Mouse (Mus musculus) neural tube, embryonic 14.5 days (tissue): ENCODE measurements around the gene B3galt1. TPM values are rescaled to one million over a fixed set of nuclear protein-coding genes. Genes with fewer than 3 reads are reported as not detected.

ENCODE experiments used
- ATAC-seq: fragments of 200-750 bp; cut with Nextera tagmentation; 2 replicates; pipeline ENCODE4 v1.8.0; 2017; ENCODE audit warnings: low read depth, mild to moderate bottlenecking, moderate TSS enrichment, moderate library complexity
- H3K27ac ChIP-seq: fragments of 300-500 bp; sonication (generic); 2 replicates; pipeline ENCODE4 v1.5.1; 2014; ENCODE audit warnings: low read depth, mild to moderate bottlenecking, control low read depth, low read length, moderate library complexity, mixed read lengths
- H3K27me3 ChIP-seq: fragments of 300-500 bp; sonication (generic); 2 replicates; pipeline ENCODE4 v1.6.1; 2014; ENCODE audit warnings: low read length; ENCODE audit not compliant: control insufficient read depth, insufficient read depth
- H3K36me3 ChIP-seq: fragments of 300-500 bp; sonication (generic); 2 replicates; pipeline ENCODE4 v1.6.1; 2014; ENCODE audit warnings: low read length, mixed read lengths; ENCODE audit not compliant: control insufficient read depth, insufficient read depth
- H3K4me1 ChIP-seq: fragments of 300-500 bp; sonication (generic); 2 replicates; pipeline ENCODE4 v1.6.1; 2014; ENCODE audit warnings: low read length; ENCODE audit not compliant: control insufficient read depth, insufficient read depth
- H3K4me2 ChIP-seq: fragments of 300-500 bp; sonication (generic); 2 replicates; pipeline ENCODE4 v1.6.1; 2014; ENCODE audit warnings: mild to moderate bottlenecking, low read depth, low read length, control low read depth
- H3K4me3 ChIP-seq: fragments of 300-500 bp; sonication (generic); 2 replicates; pipeline ENCODE4 v1.5.1; 2014; ENCODE audit warnings: low read depth, low read length, control low read depth, mixed read lengths
- H3K9ac ChIP-seq: fragments of 300-500 bp; sonication (generic); replicated peaks from 2 replicates; pipeline ENCODE4 v1.6.1; 2014; ENCODE audit warnings: low read depth, mild to moderate bottlenecking, control low read depth, low read length, mixed read lengths
- H3K9me3 ChIP-seq: fragments of 300-500 bp; sonication (generic); 2 replicates; pipeline ENCODE4 v1.6.1; 2016; ENCODE audit warnings: low read length; ENCODE audit not compliant: control insufficient read depth
- WGBS: fragments of 180-500 bp; shearing (Covaris S2); extraction: QIAGEN DNeasy Blood & Tissue Kit; methylation state at CpG from one replicate; pipeline ENCODE4 v1.1.7; 2014; 5-methylcytosine and 5-hydroxymethylcytosine counted together
- polyA plus RNA-seq: library from polyadenylated mRNA; unstranded; fragments of >200 nt; fragmentation: Nextera tagmentation; extraction: Ambion mirVana; gene quantifications from 2 replicates; pipeline ENCODE4 v1.2.1, GENCODE M21; 2014

Gene B3galt1
- polyA plus RNA-seq, 1 experiment from 2014 or later: 82.4 TPM

DNA sequence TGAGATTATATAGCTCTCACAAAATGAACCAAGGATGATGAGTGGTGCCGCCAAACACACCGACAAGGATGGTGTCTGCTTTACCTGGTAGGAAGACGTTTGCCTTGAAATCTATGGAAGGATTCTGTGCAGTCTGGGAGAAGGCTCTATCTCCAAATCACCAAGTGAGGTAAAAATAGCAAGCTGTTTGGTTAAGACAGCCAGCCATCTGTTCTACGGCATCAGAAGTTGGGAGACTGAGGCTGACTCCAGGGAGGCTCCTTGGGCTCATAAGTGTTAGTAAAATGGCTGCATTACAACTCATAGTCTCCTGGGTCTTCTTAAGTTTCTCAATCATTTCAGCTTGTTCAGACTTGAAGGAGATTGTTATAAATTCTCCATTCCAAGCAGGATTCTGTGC is 91.7 kb downstream of the B3galt1 start:
- H3K27me3 ChIP-seq: no peaks in the 10 kb centered on the region
- H3K4me1 ChIP-seq: no peaks in the 10 kb centered on the region
- 76% methylated on average over 4 of the region's 4 CpGs for WGBS
- H3K36me3 ChIP-seq: no peaks in the 10 kb centered on the region
- H3K9ac ChIP-seq: no peak overlapping the region
- no peak for ATAC-seq
- H3K4me2 ChIP-seq: no peak overlapping the region
- H3K27ac ChIP-seq: no peak overlapping the region
- H3K4me3 ChIP-seq: no peak overlapping the region
- H3K9me3 ChIP-seq: no peaks in the 10 kb centered on the region

DNA sequence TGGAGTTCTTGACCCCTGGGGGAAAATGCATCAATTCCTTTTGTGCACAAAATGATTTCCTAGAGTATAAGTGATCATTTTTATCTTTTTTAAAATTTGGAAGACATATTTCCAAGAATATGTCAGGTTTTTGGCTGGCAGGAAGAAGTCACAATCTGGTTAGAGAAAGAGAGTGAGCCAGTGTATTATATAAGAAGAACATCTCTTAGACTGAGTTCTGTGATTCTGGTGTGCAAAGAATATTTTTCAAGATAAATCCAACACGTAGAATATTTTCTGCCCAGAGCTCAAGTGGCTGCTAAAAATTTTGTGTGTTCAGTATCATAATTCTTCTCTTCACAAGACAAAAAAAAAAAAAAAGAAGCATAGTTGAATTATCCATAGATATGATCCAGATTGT is 92.4 kb downstream of the B3galt1 start:
- Histone ChIP-seq H3K9ac (no peak overlapping the region), H3K4me2 (no peak overlapping the region), H3K4me1 (no peaks in the 10 kb centered on the region), H3K36me3 (no peaks in the 10 kb centered on the region), H3K27me3 (no peaks in the 10 kb centered on the region), H3K27ac (no peak overlapping the region), H3K4me3 (no peak overlapping the region), H3K9me3 (no peaks in the 10 kb centered on the region)
- no peak for ATAC-seq
- WGBS: 95% methylated on average over 1 of the region's 1 CpGs

- ATAC-seq: no peak
- H3K9ac ChIP-seq: no peak overlapping the region
- no peaks in the 10 kb centered on the region for H3K4me1 ChIP-seq
- H3K27ac ChIP-seq: no peak overlapping the region
- no peak overlapping the region for H3K4me2 ChIP-seq
- H3K4me3 ChIP-seq: no peak overlapping the region
- H3K9me3 ChIP-seq: no peaks in the 10 kb centered on the region
- WGBS: 90% methylated on average over 2 of the region's 2 CpGs
- no peaks in the 10 kb centered on the region for H3K27me3 ChIP-seq
- no peaks in the 10 kb centered on the region for H3K36me3 ChIP-seq
These were observed 106.0 kb downstream of the B3galt1 start for GRCm38 (mm10) chr2:67671721-67672120.

DNA sequence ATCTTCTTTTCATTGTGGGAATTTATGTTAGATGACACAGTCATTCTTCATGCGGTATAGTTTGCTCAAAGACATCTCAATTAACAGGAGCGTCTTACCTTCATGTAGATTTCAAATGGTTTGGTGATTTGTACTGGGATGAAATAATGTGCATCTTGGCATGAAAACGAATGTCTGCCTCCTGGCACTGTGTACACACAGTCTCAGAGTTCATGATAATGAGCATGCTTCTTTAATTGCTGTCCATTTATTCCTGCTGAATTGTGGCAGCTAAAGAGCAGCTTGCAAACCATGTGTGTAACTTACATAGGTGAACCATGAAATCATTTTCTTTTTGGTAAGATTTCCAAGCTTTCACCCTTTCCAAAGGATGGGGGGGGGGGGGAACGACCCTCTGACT is 112.0 kb downstream of the B3galt1 start:
- no peak overlapping the region for H3K27ac ChIP-seq
- no peaks in the 10 kb centered on the region for H3K36me3 ChIP-seq
- 42% methylated on average over 4 of the region's 4 CpGs for WGBS
- no peak overlapping the region for H3K4me3 ChIP-seq
- H3K9me3 ChIP-seq: no peaks in the 10 kb centered on the region
- H3K4me2 ChIP-seq: no peak overlapping the region
- no peak overlapping the region for H3K9ac ChIP-seq
- no peaks in the 10 kb centered on the region for H3K4me1 ChIP-seq
- ATAC-seq: no peak
- no peaks in the 10 kb centered on the region for H3K27me3 ChIP-seq

DNA sequence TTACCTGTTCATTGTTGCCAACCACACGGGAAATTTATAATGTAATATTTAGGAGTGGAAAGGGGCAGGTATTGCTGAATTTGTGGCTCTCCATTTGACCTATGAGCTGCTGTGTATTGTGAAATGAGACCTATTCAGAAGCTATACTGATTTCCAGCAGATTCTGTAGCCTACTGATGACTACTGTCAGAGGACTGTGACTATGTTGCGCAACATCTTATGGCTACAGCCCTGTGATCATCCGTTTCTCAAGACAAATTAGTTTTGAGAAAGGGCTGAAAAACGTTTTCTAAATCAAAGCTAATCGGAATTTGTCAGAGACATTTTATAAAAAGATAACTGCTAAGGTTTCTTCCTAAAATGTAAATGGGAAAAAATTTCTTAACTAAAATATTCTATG is 158.6 kb downstream of the B3galt1 start:
- H3K4me3 ChIP-seq: no peak overlapping the region
- H3K36me3 ChIP-seq: no peaks in the 10 kb centered on the region
- no peak overlapping the region for H3K27ac ChIP-seq
- H3K9ac ChIP-seq: no peak overlapping the region
- H3K4me2 ChIP-seq: no peak overlapping the region
- ATAC-seq: no peak
- no peaks in the 10 kb centered on the region for H3K9me3 ChIP-seq
- H3K27me3 ChIP-seq: no peaks in the 10 kb centered on the region
- no peaks in the 10 kb centered on the region for H3K4me1 ChIP-seq
- WGBS: 87% methylated on average over 5 of the region's 5 CpGs

DNA sequence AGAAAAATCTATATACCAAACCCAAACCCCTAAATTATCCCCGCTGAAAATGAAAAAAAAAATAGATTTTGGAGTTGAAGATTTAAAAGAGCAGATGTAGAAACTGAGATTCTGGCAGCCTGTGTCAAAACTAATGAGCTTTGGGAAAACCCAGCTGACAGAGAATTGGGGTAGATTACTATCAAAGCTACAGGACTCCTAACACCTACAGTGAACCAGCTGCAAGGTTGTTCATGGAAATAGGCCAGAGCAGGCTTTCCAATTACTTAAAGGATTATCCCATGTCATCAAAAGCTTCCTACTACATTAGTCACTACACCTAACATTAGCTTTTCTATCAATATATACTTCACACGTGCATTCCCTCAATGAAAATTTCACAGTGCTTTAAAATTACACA is 165.1 kb downstream of the B3galt1 start:
- Histone ChIP-seq H3K4me1 (no peaks in the 10 kb centered on the region), H3K4me3 (no peak overlapping the region), H3K4me2 (no peak overlapping the region), H3K27ac (no peak overlapping the region), H3K9me3 (no peaks in the 10 kb centered on the region), H3K9ac (no peak overlapping the region), H3K36me3 (no peaks in the 10 kb centered on the region), H3K27me3 (no peaks in the 10 kb centered on the region)
- WGBS: 65% methylated on average over 2 of the region's 2 CpGs
- ATAC-seq: no peak

GRCm38 (mm10) chr2:67751585-67751984 is 185.9 kb downstream of the B3galt1 start:
- Histone ChIP-seq H3K36me3 (no peaks in the 10 kb centered on the region), H3K4me3 (no peak overlapping the region), H3K27ac (no peak overlapping the region), H3K9me3 (no peaks in the 10 kb centered on the region), H3K9ac (no peak overlapping the region), H3K27me3 (no peaks in the 10 kb centered on the region), H3K4me2 (no peak overlapping the region), H3K4me1 (no peaks in the 10 kb centered on the region)
- 68% methylated on average over 3 of the region's 3 CpGs for WGBS
- no peak for ATAC-seq

GRCm38 (mm10) chr2:67756507-67756906 is 190.8 kb downstream of the B3galt1 start:
- no peaks in the 10 kb centered on the region for H3K4me1 ChIP-seq
- no peaks in the 10 kb centered on the region for H3K27me3 ChIP-seq
- no peak overlapping the region for H3K9ac ChIP-seq
- no peak overlapping the region for H3K27ac ChIP-seq
- H3K9me3 ChIP-seq: no peaks in the 10 kb centered on the region
- no peak for ATAC-seq
- WGBS: 54% methylated on average over 6 of the region's 6 CpGs
- no peak overlapping the region for H3K4me2 ChIP-seq
- no peaks in the 10 kb centered on the region for H3K36me3 ChIP-seq
- no peak overlapping the region for H3K4me3 ChIP-seq

DNA sequence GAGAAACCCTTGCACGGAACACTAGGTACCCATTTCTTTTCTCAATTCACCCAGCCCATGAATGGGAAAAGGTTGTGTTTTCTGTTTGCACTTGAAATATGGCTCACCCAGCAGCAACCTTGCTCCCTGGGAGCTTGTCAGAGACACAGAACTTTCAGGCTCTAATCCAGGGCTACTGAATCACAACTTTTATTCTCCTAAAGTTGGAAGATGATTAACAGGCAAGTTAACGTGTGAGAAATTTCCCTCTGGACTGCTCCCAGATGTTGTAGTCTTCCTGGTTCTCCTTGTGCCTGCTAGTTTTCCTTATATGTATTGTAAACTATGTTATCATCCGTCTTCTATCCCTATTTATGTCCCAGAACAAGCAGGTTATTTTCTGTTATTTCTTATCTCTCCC is 221.9 kb downstream of the B3galt1 start:
- WGBS: 85% methylated on average over 3 of the region's 3 CpGs
- no peak for ATAC-seq
- no peaks in the 10 kb centered on the region for H3K9me3 ChIP-seq

GRCm38 (mm10) chr2:67797561-67797960 is 231.9 kb downstream of the B3galt1 start:
- WGBS: 89% methylated on average over 4 of the region's 4 CpGs
- H3K27ac ChIP-seq: no peak overlapping the region
- H3K4me3 ChIP-seq: no peak overlapping the region
- H3K27me3 ChIP-seq: no peaks in the 10 kb centered on the region
- no peaks in the 10 kb centered on the region for H3K36me3 ChIP-seq
- no peaks in the 10 kb centered on the region for H3K9me3 ChIP-seq
- H3K4me2 ChIP-seq: no peak overlapping the region
- H3K9ac ChIP-seq: no peak overlapping the region
- ATAC-seq: no peak
- no peaks in the 10 kb centered on the region for H3K4me1 ChIP-seq

More for the DNA sequence above, 221.9 kb downstream of the B3galt1 start:
- no peaks in the 10 kb centered on the region for H3K27me3 ChIP-seq
- H3K4me1 ChIP-seq: no peaks in the 10 kb centered on the region
- no peak overlapping the region for H3K27ac ChIP-seq
- H3K36me3 ChIP-seq: no peaks in the 10 kb centered on the region
- H3K4me2 ChIP-seq: no peak overlapping the region
- no peak overlapping the region for H3K9ac ChIP-seq
- no peak overlapping the region for H3K4me3 ChIP-seq
